Mouse (Mus musculus) hindbrain, embryonic 16.5 days (tissue): ENCODE results near the gene Dgcr2. TPM values are rescaled to one million over a fixed set of nuclear protein-coding genes. Genes with fewer than 3 reads are reported as not detected.

Source experiments
- ATAC-seq: fragments of 200-750 bp; cut with Nextera tagmentation; 2 replicates; pipeline ENCODE4 v1.8.0; 2017; ENCODE audit warnings: moderate TSS enrichment, moderate library complexity
- H3K27ac ChIP-seq: fragments of 300-500 bp; sonication (generic); 2 replicates; pipeline ENCODE4 v1.5.1; 2014; ENCODE audit warnings: low read depth, mild to moderate bottlenecking, control low read depth, low read length, moderate library complexity
- H3K27me3 ChIP-seq: fragments of 300-500 bp; sonication (generic); replicated peaks from 2 replicates; pipeline ENCODE4 v1.6.1; 2014; ENCODE audit warnings: low read length; ENCODE audit not compliant: control insufficient read depth, insufficient read depth
- H3K36me3 ChIP-seq: fragments of 300-500 bp; sonication (generic); 2 replicates; pipeline ENCODE4 v1.6.1; 2014; ENCODE audit warnings: mild to moderate bottlenecking, low read length, moderate library complexity, mixed read lengths; ENCODE audit not compliant: control insufficient read depth, insufficient read depth
- H3K4me1 ChIP-seq: fragments of 300-500 bp; sonication (generic); 2 replicates; pipeline ENCODE4 v1.6.1; 2014; ENCODE audit warnings: low read depth, low read length; ENCODE audit not compliant: control insufficient read depth, insufficient read depth
- H3K4me2 ChIP-seq: fragments of 300-500 bp; sonication (generic); 2 replicates; pipeline ENCODE4 v1.6.1; 2014; ENCODE audit warnings: mild to moderate bottlenecking, low read length, control low read depth, moderate library complexity
- H3K4me3 ChIP-seq: fragments of 300-500 bp; sonication (generic); 2 replicates; pipeline ENCODE4 v1.5.1; 2014; ENCODE audit warnings: mild to moderate bottlenecking, low read length, control low read depth, moderate library complexity
- H3K9ac ChIP-seq: fragments of 300-500 bp; sonication (generic); 2 replicates; pipeline ENCODE4 v1.6.1; 2014; ENCODE audit warnings: low read depth, mild to moderate bottlenecking, control low read depth, low read length, moderate library complexity
- H3K9me3 ChIP-seq: fragments of 300-500 bp; sonication (generic); 2 replicates; pipeline ENCODE4 v1.6.1; 2014; ENCODE audit warnings: mild to moderate bottlenecking, low read length, moderate library complexity; ENCODE audit not compliant: control insufficient read depth
- WGBS: fragments of 180-500 bp; shearing (Covaris S2); extraction: QIAGEN DNeasy Blood & Tissue Kit; methylation state at CpG from one replicate; pipeline ENCODE4 v1.1.7; 2014; 5-methylcytosine and 5-hydroxymethylcytosine counted together
- polyA plus RNA-seq: library from polyadenylated mRNA; unstranded; fragments of >200 nt; fragmentation: Nextera tagmentation; extraction: Ambion mirVana; gene quantifications from 2 replicates; pipeline ENCODE4 v1.2.1, GENCODE M21; 2015

Gene Dgcr2
- polyA plus RNA-seq, 1 experiment from 2014 or later, result 105 TPM

DNA sequence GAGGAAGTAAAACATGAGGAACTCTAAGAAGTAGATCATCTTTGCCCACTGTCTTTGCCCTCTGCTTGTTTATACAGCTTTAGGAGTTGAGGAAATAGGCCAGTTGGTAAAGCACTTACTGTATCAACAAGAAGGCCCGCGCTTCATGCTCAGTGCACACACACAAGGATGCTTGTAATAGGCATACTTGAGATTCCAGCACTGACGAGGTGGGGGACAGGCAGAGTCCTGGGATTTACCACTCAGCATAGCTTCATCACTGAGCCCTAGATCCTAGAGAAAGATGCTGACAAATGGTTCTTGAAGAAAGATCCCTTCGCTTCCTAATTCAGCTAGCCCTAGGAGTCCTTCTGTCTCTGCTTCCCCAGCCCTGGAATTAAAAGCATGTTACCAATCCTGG is 85.2 kb downstream of the Dgcr2 start:
- Histone ChIP-seq H3K27me3 (peaks cover 3% of the 10 kb centered on the region; the same call in 1 of the 2 replicates), H3K36me3 (no peaks in the 10 kb centered on the region)

DNA sequence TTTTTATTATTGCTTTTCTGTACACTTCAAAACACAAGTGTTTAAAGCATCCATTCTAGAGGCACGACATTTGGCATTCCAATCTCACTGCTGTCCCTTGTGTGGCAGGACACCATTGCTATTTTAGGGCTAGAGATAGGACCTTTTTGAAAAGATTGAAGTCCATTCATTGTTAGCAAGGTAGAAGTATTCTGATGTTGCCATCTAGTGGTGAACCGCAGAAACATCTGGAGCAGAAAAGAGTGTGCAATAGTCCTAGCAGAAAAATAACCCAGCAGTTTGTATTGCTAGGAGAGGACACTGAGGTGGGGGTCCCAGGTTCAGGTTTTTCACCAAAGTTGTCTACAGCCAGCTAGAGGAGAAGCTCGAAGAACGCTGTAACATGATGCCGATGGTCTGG is 86.2 kb downstream of the Dgcr2 start:
- Histone ChIP-seq H3K4me2 (no peak overlapping the region), H3K9ac (no peak overlapping the region), H3K4me3 (no peak overlapping the region), H3K27ac (no peak overlapping the region), H3K36me3 (no peaks in the 10 kb centered on the region), H3K9me3 (no peaks in the 10 kb centered on the region), H3K4me1 (peaks cover 22% of the 10 kb centered on the region), H3K27me3 (peaks cover 3% of the 10 kb centered on the region; the same call in 1 of the 2 replicates)
- ATAC-seq, result no peak
- 11% methylated on average over 5 of the region's 5 CpGs for WGBS

More for the DNA sequence above, 85.2 kb downstream of the Dgcr2 start:
- no peak for ATAC-seq
- Histone ChIP-seq H3K9ac (no peak overlapping the region), H3K9me3 (no peaks in the 10 kb centered on the region), H3K4me2 (no peak overlapping the region), H3K4me3 (no peak overlapping the region), H3K27ac (no peak overlapping the region), H3K4me1 (peaks cover 16% of the 10 kb centered on the region)
- 64% methylated on average over 4 of the region's 4 CpGs for WGBS

DNA sequence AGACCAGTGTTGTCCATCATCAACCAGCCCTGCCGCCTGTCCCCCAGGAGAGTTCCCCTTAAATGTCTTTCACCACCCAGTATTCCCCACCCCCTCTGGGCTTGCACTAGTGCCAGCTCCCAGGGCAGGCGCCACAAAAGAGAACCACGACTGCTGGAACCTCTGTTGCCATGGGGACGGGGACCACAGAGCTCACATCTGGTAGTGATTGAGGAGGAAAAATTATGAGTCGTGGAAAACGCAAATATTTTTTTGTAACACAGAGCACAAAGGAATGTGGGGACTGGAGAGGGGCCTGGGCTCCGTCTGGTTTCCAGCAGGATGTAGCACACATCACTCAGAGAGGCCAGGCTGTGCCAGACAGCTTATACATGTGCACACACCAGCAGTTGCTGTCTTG is 88.7 kb downstream of the Dgcr2 start:
- Histone ChIP-seq H3K27ac (no peak overlapping the region; the same call in 1 of the 2 replicates), H3K36me3 (no peaks in the 10 kb centered on the region), H3K4me1 (peaks cover 26% of the 10 kb centered on the region), H3K9ac (0 out of 2 replicates have a peak overlapping the region, but pooled peaks have one; percentile 14), H3K9me3 (no peaks in the 10 kb centered on the region), H3K27me3 (peaks cover 14% of the 10 kb centered on the region), H3K4me2 (no peak overlapping the region), H3K4me3 (no peak overlapping the region)
- ATAC-seq, result no peak
- 20% methylated on average over 7 of the region's 7 CpGs for WGBS

DNA sequence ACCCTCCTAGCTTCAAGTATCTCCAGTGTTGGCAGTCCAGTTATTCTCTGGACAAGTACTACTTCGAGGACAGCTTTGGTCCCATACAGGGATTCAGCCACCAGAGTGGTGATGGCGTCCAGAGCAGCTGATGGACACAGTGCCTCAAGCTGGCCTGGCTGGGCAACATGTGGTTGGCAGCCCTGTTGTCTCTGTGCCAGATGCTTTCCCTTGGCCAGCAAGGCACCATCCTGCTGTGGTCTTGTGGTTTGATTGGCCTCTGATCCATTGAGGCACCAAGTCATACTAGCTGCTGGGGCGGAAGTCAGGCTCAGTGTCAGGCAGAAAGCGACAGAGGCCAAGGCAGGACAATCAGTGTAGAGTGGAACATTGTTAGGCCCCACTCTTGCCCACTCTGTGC is 89.2 kb downstream of the Dgcr2 start:
- H3K4me3 ChIP-seq, result no peak overlapping the region
- H3K9ac ChIP-seq, result no peak overlapping the region
- H3K27me3 ChIP-seq, result peaks cover 17% of the 10 kb centered on the region
- ATAC-seq, result no peak
- 75% methylated on average over 4 of the region's 4 CpGs for WGBS
- no peaks in the 10 kb centered on the region for H3K36me3 ChIP-seq
- no peaks in the 10 kb centered on the region for H3K9me3 ChIP-seq
- no peak overlapping the region for H3K4me2 ChIP-seq
- H3K4me1 ChIP-seq, result peaks cover 32% of the 10 kb centered on the region
- no peak overlapping the region; the same call in 1 of the 2 replicates for H3K27ac ChIP-seq

DNA sequence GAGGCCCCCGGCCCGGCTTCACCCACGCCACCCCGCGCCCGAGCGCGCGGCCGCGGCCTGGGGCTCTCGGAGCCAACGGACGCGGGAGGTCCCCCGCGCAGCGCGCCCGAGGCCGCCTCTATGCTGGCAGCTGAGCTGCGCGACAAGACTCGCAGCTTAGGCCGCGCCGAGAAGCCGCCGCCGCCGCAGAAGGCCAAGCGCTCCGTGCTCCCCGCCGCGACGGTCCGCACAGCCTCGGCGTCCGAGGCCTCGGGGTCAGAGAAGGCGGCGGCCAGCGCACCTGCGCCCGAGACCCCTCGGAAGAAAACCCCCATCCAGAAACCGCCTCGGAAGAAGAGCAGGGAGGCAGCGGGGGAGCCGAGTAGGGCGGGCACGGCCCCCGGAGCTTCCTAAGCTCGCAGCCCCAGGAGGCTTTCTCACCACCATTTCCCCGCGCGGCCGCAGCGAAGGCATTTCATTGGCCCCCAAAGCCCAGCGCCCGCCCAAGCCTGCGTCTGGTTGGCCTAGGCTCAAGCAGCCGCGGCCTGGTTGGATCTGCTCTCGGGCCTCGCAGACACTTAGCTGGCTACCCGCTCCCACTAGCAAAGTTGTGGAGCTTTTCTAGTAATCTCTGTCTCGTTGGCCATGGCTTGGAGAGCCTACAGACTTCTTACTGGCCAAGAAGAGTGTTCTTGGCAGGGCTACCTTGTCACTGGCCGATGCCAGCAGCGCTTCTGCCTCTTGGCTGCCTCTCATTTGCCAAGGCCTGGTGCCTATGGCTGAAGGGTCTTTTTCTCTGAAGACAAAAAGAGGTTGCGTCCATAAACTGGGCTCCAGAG is 91.0 kb downstream of the Dgcr2 start:
- ATAC-seq, result peak; percentile 87
- H3K36me3 ChIP-seq, result no peaks in the 10 kb centered on the region
- peak overlapping the region; percentile 89 for H3K27ac ChIP-seq
- peak overlapping the region; percentile 73 for H3K4me3 ChIP-seq
- H3K4me2 ChIP-seq, result peak overlapping the region; percentile 97
- H3K4me1 ChIP-seq, result peaks cover 47% of the 10 kb centered on the region
- no peaks in the 10 kb centered on the region for H3K9me3 ChIP-seq
- 2% methylated on average over 60 of the region's 73 CpGs for WGBS
- peak overlapping the region; percentile 92 for H3K9ac ChIP-seq
- peaks cover 28% of the 10 kb centered on the region for H3K27me3 ChIP-seq

DNA sequence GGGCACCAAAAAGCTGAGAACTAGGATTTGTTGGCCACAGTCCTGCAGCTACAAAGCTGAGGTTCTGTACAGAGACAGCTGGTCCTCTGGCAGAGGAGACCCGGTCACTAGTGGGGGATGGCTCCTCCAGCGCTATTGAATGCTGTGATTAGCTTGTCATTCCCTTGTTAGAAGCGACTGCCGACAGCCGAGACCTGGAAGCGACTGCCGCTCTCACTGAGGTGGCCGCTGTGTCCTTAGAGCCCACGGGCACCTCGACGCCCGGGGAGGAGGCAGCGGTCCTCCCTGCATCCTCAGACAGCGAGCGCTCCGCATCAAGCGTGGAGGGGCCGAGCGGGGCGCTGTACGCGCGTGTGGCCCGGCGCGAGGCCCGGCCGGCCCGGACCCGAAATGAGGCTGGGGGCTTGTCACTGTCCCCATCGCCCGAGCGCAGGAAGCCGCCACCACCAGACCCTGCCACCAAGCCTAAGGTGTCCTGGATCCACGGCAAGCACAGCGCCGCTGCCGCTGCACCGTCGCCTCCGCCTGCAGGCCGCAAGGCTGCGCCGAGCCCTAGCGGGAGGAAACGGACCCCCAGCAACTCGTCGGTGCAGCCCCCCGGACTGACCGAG is 91.7 kb downstream of the Dgcr2 start:
- Histone ChIP-seq H3K4me3 (peak overlapping the region; percentile 73), H3K36me3 (no peaks in the 10 kb centered on the region), H3K4me1 (peaks cover 50% of the 10 kb centered on the region), H3K4me2 (peak overlapping the region; percentile 97), H3K27me3 (peaks cover 34% of the 10 kb centered on the region), H3K27ac (peak overlapping the region; percentile 89), H3K9ac (peak overlapping the region; percentile 92), H3K9me3 (no peaks in the 10 kb centered on the region)
- peak; percentile 26 for ATAC-seq
- 2% methylated on average over 49 of the region's 50 CpGs for WGBS

DNA sequence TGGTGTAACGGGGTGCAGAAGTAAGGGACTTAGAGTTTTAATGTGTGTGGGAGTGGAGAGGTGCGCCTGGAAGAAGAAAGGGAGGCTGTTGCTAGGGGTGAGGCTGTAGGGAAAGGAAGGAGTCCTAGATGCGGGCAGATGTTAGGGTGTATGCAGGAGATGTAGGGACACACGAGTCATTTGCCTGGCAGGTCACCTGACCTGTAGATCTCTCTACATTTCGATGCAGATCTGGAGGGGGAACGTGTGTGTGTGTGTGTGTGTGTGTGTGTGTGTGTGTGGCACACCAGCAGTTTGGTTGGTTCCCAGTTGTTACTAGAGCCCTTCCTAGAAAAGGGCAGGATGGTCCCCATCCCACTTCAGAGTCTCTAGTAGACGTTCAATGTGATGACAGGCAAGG is 93.4 kb downstream of the Dgcr2 start:
- Histone ChIP-seq H3K9ac (no peak overlapping the region), H3K4me1 (peaks cover 50% of the 10 kb centered on the region), H3K36me3 (no peaks in the 10 kb centered on the region), H3K9me3 (no peaks in the 10 kb centered on the region), H3K4me2 (no peak overlapping the region; the same call in 1 of the 2 replicates), H3K27me3 (peaks cover 49% of the 10 kb centered on the region), H3K27ac (no peak overlapping the region), H3K4me3 (peak overlapping the region; percentile 32; the same call in 1 of the 2 replicates)
- 10% methylated on average over 7 of the region's 7 CpGs for WGBS
- ATAC-seq, result no peak

DNA sequence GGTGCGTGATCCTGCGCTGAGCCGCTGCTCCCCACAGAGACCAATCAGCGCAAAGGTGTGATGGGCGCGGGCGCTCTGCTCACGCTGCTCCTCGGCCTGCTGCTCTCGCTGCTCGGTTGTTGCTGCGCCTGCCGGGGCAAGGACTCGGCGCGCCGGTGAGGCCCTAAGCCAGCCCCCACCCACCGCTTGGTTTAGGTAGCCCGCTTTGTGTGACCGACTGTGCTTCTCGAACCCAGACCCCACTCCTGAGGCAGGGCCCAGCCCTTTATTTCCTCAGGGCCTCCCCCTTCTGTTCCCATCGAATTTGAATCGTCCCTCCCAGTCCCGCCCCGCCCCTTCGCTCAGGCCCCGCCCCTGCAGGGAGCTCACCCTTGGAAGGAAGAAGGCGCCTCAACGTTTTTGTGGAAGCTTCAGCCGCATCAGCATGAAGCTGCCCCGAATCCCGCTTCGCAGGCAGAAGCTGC is 93.9 kb downstream of the Dgcr2 start:
- Histone ChIP-seq H3K9ac (peak overlapping the region; percentile 48), H3K4me2 (peak overlapping the region; percentile 55), H3K27ac (no peak overlapping the region), H3K27me3 (peaks cover 54% of the 10 kb centered on the region), H3K36me3 (no peaks in the 10 kb centered on the region), H3K4me3 (peak overlapping the region; percentile 32), H3K4me1 (peaks cover 46% of the 10 kb centered on the region), H3K9me3 (no peaks in the 10 kb centered on the region)
- 4% methylated on average over 33 of the region's 33 CpGs for WGBS
- ATAC-seq, result no peak
